Mouse (Mus musculus) layer of hippocampus, adult 11-12 months (tissue): ENCODE data around the gene Nsfl1c.
A peak's percentile ranks its signal among the peaks of the same experiment; 100 is the strongest.

ENCODE experiments used
- DNase-seq: peaks from one replicate; pipeline ENCODE4 v3.0.0; 2022; ENCODE audit warnings: low spot score

The Nsfl1c gene

DNA sequence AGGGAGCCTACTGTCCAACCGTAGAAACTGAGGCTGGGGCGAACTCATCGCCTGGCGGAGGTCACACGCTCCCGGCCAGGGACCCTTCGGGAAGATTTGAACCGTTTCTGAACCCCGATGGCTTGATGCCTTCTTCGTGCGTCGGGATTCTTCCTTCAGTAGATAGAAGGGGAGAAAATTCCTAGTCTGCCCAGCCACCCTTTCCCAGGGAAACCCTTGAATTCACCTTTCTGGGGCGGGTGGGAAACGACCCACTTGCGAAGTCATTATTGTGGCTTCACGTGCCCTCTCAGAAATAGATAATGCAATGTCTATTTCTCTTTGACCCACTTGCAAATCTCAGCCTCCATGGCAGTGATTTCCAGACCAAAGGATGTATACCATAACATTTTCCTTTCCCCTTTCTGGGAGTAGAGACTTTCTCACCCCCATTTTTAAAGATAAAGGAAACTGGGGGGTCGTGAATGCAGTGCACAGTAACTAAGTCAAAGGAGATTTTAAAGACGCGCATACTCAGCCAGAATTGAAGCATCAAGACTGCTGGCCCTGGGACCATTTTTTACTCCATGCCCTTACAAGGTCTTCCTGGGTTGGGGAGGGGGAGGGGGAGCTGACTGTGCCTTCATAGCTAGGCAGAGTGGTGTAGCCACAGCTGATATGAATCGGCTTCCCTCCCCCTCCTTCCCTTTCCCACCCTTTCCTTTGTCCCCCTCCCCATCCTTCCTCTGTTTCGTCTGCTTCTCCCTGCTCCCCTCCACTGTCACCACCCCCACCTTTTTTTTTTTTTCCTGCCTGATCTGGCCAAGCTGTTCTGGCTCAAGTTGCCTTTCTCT, 49.3 kb downstream of the Nsfl1c start:
- DNase-seq, result peak; percentile 55

GRCm38 (mm10) chr2:151544673-151545072, 50.7 kb downstream of the Nsfl1c start:
- peak; percentile 61 for DNase-seq

DNA sequence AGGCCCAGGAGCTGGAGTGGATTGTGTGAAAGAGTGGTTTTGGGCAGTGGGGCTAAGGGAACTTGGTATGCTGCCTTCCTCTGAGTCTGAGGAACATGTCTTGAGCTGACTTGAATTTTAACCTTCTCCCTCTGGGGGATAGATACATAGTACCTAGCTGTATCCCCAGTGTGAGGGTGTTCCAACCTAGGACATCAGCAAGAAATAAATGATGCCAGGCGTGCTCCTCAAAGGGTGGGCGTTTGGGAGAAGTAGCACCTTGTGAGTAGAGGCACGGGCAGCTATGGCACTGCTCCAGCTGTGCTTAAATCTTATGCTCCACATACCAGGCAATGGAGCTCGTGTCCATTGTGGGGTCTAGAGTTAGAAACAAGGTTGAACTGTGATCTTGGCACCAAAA, 52.6 kb downstream of the Nsfl1c start:
- no peak for DNase-seq

- DNase-seq, result no peak
Observed at GRCm38 (mm10) chr2:151549615-151550121, 55.7 kb downstream of the Nsfl1c start.
